Mouse (Mus musculus) E14TG2a.4 (cell line): ENCODE measurements around the gene Uggt1.

Experiments used
- CTCF ChIP-seq: conservative IDR thresholded peaks from 2 replicates; pipeline ENCODE4 v1.5.1; 2014; ENCODE audit warnings: low read length
- POU5F1 ChIP-seq: IDR thresholded peaks from 2 replicates; pipeline ENCODE4 v1.6.1; 2014; ENCODE audit warnings: low read length, borderline replicate concordance

- TF ChIP-seq CTCF = no peak
- TF ChIP-seq POU5F1 = no peak
Observed at GRCm38 (mm10) chr1:36266293-36266692, 21.8 kb upstream of the Uggt1 start.
